Mouse (Mus musculus): ENCODE measurements around the gene Foxp1. TPM values are rescaled to one million over a fixed set of nuclear protein-coding genes. Genes with fewer than 3 reads are reported as not detected.

The Foxp1 gene
- total RNA-seq, 2 experiments from 2014 or later: 94.3 to 100 TPM

DNA sequence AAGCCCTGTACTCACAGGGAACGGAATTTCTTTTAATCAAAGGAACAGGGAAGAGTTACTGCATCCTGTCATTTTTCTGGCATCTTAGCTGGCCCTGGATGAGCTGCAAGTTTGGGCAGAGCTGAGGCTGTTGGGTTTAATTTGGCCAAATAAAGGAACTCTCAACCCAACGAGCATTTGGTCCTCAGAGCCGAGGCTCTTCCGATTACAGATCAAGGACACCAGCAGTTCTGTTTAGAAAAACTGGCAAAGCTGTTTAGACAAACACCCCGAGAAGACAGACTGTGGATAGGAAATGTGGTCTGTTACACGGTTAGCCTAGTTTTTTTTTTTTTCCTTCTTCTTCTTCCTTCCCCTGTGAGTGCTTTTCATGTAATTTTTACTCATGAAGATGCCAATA, 158.0 kb downstream of the Foxp1 start:
- no peak for DNase-seq (ENCODE audit: low spot score in 2 of 2)

DNA sequence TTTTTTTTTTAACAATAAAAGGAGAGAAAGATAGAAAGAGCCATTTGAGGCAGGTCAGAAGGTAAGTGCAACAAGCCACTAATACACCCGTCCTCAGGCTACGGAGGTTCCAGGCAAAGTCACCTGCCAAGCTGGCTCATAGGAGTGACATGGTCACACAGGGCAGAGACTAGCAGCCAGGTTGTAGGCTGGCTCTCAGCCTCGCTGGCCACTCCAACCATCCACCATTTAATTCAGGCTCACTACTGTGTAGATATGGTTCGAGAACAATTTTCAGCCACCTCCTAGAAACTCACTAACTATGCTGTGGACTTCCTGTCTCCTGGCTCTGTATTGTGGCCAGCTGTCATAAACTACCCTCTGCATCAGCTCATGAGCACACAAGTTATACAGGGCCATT, 161.9 kb downstream of the Foxp1 start:
- DNase-seq (ENCODE audit: low spot score in 2 of 2): no peak

DNA sequence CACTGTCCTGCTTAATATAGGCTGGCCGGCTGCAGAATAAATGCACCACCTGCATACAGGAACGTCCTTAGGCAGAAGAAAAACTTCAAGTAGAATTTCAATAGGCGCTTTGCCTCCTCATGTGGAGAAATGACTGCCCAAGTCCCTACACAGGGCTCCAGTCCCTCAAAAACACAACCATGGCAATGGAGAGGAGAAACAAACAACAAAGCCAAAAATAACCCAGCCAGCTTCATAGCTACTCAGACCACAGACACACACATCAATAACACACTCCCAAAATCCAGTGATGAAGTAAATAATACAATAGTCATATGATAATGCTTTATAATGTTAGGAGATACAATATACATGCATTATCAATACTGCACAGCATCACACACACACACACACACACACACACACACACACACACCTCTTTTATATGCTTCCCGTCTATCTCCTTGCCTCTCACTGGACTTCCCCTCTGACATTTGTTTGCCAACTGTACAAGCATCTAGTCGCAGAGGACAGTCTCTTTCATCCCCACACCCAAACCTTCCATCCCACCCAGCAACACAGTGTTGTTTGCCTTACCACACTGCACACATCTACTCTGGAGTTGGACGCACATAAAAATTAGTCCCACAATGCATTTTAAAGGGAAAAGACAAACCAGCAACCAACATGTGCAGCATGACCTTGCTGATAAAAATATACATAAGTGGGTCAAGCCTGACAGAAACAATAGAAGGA, 162.6 kb downstream of the Foxp1 start:
- no peak for DNase-seq (ENCODE audit: low spot score in 2 of 2)

DNA sequence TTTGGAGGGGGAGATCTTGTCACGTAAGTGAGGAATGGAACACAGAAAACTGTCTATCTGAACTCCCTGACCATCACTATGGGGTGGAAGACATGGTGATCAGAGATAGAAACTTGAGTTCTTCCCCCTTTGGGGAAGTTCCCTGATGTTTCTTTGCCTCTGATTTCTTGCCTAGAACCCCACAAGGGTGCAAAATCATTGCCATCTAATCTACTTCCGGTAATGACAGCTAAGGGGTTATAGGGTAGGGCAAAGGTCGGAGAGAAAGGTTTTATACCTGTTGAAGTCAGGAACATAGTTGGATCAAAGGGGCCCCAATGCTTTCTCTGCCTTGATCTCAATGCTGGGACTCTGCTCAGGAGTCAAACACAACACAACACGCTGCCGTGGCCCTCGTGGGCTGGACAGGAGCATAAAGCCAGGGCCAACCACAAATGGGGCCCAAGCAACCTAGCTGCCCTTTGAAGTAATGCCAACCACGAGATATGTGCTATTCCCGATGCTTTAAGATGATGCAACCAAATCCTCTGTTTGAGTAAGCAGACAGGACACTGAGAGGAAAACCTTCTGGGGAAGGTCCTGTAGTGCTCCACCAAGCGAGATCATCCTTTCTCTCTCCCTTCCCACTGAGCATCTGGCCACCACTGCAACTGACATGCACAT, 163.4 kb downstream of the Foxp1 start:
- no peak for DNase-seq (ENCODE audit: low spot score in 2 of 2)

DNA sequence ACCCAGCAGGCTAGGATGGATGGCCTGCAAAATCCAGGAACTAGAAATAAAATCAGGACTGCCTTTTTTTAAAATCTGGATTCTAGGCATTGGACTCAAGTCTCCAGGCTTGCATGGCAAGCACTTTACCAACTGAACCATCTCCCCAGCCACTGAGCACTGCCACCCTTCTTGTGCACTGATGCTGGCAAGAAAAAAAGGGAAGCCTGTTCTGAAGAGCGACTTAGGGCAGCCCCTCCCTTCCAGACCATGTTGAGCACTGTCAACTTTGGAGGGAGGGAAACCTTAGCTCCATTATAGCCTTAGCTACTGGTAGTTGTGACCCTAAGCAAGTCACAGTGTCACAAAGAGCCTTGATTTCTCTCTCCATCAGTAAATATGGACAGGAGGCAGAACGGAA, 164.6 kb downstream of the Foxp1 start:
- DNase-seq (ENCODE audit: low spot score in 2 of 2): no peak

DNA sequence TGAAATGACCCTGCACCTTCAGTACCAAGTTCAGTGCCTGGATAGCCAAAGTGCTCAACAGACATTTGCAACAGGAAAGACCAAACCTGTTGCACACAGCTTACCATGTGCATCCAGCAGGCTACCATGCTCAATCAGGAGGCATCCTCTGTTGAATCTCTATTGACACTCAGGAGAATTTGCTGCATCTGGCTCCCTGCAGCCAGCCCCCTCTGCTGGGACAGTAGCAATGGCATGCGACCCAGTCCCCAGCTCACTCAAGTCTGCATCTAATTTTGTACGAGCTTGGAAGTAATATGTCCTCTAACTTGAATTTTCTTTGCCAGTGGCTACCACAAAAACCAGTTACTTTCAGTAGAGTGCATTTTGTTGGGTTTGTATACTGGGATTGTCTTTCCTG, 168.2 kb downstream of the Foxp1 start:
- DNase-seq (ENCODE audit: low spot score in 2 of 2): no peak

DNA sequence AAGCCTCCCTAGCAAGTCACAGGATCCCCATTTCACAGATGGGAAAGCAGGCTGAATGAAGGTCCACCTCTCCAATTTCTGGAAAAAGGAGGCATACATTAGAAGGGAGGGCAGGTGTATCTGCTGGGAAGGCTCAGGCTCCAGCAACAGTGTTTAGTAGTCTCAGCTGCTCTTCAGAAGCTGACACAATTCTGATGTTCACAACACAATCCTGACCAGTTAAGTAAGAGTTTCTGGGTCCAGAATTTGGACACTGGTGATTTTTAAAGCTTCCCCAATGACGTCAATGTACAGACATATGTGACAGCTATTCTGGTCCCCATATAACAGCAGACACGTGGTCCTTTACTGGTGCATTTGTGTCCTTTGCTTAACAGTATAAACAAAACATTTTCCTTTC, 169.1 kb downstream of the Foxp1 start:
- DNase-seq (ENCODE audit: low spot score in 2 of 2): no peak

DNA sequence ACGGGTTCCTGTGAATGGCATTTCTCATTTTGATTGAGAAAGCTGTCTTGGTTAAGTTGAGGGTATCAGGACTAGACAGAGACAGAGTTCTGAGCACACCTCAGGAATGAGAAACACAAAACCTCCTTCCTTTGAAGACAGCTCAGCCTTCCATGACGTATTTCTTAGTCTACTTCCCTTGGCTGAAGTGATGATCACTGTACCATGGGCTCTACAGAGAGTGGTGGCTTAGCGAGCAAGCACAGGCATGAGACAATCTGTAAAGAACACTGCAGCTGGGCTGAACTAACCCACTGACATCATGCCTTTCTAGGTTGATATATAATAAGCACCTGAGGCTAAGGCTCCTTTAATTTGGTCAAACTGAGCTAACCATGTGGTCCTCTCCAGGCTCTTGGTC, 172.0 kb downstream of the Foxp1 start:
- no peak for DNase-seq (ENCODE audit: low spot score in 2 of 2)

DNA sequence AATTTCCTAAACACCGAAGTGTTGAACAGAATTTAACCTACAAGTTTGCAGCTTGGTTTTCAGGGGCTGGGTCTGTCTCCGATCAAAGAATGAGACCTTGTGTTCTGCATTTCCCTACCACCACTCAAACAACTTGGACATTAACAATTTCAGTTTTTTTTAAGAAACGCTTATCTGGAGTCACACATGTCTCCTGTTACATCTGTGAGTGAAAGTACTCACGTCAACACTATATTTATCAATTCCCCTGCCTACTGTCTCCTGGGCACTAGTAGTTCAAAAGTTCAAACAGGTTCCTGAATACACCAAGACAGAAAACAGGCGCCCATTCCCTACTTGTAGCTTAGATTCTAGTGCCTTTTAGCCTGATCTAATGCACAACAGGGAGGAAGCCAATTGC, 172.4 kb downstream of the Foxp1 start:
- DNase-seq (ENCODE audit: low spot score in 2 of 2): no peak

DNA sequence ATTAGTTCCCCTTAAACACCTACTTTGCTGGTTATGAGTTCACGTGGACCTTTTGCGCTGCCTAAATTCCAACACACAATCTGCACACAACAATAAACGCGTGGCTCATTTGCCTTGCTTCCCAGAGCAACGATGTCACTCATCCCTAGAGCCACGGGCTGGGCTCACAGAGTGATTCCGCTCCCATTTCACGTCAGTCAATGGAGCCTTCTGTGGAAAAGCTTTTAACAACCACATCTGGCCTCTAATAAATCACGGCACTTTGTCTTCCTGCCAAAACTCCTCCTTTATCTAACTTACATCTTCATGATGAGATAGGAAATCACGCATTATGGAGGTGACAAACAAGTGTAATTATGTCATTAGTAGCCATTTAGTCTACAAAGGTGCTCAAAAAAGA, 174.7 kb downstream of the Foxp1 start:
- no peak for DNase-seq (ENCODE audit: low spot score in 2 of 2)

DNA sequence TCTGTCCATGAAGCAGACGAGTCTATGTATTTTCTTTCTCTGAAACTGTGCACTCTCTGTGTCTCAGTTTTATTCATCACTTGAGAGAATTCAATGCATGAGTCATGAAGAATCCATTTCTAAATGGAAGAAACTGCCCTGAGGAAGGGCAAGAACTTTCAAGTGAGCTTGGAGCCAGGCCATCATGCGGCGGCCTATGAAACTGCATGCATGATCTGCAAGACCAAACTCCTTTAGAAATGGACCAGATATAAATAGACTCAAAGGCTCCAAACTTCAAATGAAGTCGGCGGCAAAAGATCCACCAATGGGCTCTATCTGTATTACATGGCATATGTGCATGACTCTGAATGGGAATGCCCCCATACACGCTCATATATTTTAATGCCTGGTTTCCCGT, 177.6 kb downstream of the Foxp1 start:
- no peak for DNase-seq (ENCODE audit: low spot score in 2 of 2)

DNA sequence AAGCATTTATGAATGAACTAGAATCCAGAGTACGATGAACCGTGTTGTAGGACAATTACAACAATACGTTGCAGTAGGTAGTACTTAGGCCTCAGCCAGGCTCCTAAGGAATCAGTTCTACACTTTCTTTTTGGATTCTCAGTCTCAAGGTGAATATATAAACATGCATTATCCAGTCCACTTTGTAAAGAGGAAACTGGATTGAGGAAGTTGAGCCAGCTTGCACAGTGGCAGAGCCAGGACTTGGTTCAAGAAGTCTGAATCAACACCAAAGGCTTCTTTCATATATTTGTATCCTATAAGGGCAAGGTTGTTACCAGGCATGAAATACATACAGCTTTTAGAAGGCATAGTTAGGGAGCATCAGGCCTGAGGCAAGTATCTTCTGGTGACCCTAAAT, 178.2 kb downstream of the Foxp1 start:
- no peak for DNase-seq (ENCODE audit: low spot score in 2 of 2)

DNA sequence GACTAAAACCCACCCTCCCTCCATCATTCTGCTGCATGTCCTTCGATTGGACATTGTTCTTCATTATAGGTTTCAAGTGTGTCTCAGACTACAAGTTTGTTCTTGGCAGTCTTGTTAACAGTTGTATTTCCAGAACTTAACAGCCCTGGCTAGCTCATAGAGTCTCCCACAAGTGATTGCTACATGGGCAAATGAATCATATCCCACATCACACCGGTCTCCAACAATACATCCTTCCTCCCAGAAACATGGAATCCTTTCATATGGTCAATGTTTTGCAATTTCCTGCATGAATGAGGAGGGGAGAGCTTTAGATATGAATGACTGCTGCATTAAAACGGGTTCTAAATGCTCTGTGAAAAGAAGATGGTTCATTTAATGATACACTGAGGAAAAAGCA, 178.7 kb downstream of the Foxp1 start:
- no peak for DNase-seq (ENCODE audit: low spot score in 2 of 2)

DNA sequence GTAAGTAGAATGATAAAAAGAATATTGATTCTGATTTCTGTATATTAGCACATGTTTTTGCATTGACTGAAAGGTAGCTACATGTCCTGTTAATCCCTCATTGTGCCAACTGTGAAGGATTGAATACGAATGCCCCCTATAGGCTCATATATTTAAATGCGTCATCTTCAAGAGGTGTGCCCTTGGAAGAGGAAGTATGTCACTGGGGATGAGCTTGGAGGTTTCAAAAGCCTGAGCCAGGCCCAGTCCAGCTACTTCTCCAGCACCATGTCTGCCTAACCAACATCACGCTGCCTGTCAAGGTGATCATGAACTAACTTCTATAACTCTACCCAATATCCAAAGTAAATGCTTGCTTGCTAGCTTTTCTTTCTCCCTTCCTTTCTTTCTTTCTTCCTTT, 180.1 kb downstream of the Foxp1 start:
- DNase-seq (ENCODE audit: low spot score in 2 of 2): no peak

DNA sequence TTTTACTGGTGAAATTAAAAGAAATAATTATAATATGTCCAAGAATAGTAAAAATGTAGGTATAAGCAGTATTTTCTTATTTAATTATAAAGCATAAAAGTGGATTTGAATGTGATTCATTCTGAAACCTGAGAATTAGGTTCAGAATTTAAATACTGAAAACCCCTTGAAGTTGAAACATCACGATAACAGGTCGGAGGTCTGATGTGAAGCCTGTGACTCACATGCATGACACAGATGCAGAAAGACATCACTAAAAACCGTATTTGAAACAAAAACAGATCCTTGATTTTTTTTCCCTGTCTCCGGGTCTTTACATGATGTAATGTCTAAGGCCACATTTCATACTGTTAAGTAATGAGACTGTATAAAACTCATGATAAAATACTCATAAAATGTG, 181.6 kb downstream of the Foxp1 start:
- no peak for DNase-seq (ENCODE audit: low spot score in 2 of 2)

DNA sequence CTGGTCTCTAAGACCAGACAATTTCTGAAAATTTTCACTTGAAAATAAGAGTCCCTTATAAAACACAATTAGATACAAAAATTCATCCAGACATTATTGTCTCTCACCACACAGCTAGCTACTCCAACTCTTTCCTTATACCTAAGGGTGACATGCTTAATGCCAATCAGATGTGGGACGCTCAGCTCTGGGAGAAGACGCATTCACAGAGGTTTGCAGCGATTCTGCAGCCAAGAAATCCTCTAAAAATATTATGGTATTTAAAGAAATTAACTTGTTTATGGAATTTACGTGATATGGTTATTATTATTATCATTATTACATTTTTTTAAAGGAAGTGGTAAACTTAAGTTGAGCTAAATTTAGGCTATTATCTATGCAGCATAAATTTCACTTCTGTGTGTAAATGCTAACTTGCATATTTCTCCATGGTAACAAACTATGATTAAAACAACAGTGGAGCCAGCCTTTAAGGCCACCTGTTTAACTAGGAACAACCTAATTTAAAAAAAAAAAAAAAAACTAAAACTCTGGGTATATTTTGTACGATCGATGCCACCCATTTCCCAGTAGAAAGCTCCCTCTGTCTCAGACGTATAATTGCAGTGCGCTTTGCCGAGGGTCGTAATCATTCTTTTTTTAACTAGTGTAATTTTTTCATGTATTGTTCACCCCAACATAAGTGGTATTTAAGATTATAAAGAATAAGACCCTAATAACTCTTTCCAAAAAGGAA, 182.4 kb downstream of the Foxp1 start:
- DNase-seq (ENCODE audit: low spot score in 2 of 2): no peak

DNA sequence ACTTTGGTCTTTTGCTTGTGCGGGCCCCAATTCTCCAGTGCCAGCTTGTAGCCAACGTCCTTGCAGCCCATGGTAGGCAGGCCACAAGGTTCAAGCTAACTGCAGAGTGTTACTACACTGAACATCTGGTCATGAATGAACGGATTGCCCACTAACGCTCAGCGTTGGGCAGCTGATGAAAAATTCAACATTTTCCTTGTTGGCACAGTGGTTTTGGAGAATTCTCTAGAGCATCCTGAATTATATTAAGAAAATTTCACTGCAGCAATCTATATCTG, 183.2 kb downstream of the Foxp1 start:
- no peak for DNase-seq (ENCODE audit: low spot score in 2 of 2)

DNA sequence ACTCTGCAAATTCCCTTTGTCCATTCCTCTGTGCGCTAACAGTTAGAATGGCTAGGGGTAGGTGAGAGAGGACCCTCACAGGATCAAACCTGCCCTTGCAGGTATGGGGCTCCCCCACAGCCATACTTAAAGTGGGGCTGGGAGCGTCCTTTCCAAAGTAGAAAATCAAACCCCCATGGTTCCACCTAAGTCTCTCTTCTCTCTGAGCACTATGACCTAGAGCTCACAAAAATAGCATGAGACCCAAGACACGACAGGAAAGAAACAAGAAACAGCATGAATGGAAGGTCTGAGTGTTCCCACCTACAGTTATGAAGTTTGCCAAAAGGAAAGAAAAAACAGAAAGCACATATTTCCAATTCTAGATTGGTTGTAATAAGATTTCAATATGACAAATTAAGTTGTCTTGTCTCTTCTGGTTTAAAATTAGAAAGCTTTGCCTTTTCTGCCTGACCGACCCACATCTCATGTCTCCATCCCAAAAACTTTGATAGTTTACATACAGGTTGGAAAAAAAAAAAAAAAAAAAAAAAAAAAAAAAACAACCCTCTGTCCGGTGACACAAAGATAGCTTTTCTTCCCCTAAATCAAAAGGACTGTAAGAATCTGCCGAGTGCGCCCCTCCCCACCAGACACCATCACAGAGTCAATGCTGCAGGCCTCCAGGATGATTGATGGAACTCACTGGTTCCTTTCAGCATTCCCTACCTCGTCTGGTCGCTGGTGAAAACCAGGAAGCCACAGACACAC, 183.8 kb downstream of the Foxp1 start:
- DNase-seq (ENCODE audit: low spot score in 2 of 2): no peak

DNA sequence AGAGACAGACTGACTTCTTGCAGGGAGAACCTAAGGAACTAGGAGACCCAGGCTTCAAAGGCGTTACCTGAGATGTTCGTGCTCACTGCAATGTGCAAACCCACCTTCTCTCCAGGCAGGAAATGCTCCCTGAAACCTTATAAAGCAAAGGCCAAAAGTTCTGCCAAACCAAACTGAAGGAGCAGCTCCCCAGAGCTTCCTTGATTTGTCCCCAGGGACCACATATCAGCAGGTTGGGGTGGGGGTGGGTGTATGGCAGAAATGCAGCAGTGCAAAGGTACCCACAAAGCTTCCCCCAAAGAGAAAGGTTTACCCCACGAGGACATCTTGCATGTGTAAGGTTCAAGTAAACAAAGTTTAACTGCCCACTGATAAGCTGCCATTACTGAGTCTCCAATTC, 184.3 kb downstream of the Foxp1 start:
- DNase-seq (ENCODE audit: low spot score in 2 of 2): no peak

DNA sequence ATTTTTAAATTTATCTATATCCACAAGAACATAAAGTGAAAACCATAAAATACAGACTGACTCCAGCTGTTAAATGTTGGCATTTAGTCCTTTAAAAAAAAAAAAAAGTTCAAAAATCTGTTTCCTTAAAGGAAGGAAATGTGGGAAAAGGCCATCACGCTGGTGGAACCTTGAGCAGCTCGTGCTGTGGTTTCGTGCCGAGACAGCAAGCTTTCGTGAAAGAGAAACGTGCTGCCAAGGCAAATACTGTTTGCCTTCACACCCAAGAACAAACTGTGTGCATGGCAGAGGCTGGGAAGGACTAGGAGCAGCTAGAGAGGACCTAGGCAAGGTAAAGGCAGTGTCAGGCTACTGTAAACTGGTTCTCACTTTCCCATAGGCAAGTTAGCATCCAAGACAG, 184.9 kb downstream of the Foxp1 start:
- no peak for DNase-seq (ENCODE audit: low spot score in 2 of 2)

DNA sequence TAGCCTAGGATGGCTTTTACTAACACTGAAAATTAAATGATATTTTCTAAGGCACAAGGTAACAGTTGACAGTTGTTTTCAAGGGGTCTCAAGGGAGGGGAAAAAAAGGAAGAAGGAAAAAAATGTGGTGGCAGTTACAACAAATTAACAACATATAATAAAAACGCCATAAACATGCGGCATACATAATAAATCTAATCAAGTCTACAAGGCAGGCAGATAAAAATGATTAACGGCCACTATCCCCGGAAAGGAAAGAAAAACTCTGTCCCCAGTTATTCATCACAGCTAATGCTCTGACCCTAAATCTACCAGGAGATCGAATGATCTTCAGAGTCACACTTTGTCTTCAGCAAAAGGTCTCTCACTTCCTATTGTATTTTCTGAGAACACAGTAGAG, 186.3 kb downstream of the Foxp1 start:
- no peak for DNase-seq (ENCODE audit: low spot score in 2 of 2)

DNA sequence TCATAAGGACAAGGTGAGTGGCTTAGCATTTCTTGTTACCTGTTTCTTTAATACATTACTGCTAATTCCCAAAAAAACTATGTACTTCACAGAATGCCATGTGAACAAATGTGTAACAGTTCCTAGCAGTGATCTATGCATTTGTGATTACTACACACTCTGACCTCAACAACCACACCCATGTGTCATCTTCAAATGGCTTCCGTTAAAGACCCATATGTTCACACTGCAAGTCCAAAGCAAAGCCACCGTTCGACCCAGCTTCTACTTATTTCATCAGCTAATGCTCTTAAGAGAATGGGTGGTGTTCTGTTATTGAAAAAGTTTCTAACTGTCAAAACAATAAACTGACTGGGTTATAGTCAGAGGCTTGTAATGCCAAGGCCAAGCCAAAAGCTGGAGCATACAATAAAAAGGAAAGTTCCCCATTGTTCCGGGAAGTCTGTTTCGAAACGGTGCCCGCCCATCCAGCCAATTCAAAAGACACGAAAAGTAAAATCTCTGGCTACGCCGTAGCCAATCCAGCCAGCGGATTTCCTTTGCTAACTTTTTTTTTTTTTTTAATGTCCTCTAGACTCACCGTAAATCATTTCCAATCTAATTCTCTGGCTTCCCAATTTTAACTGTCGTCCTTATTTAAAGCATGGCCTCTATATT, 187.2 kb downstream of the Foxp1 start:
- no peak for DNase-seq (ENCODE audit: low spot score in 2 of 2)

Data from layer of hippocampus, adult 18-20 months (tissue).